Mouse (Mus musculus) forebrain, embryonic 12.5 days (tissue): ENCODE data around the gene Gm49354. TPM values are rescaled to one million over a fixed set of nuclear protein-coding genes. Genes with fewer than 3 reads are reported as not detected.
A peak's percentile ranks its signal among the peaks of the same experiment; 100 is the strongest.
"Not testable (repeated sequence)": the region's sequence is repeated elsewhere in the genome, so short reads cannot be mapped to it uniquely, and the experiment has no call there.

Source experiments
- ATAC-seq: fragments of 200-750 bp; cut with Nextera tagmentation; 2 replicates; pipeline ENCODE4 v1.8.0; 2017; ENCODE audit warnings: moderate TSS enrichment; ENCODE audit not compliant: low FRiP score
- H3K27ac ChIP-seq: fragments of 300-500 bp; sonication (generic); 2 replicates; pipeline ENCODE4 v1.5.1; 2016; ENCODE audit warnings: mild to moderate bottlenecking
- H3K27me3 ChIP-seq: fragments of 300-500 bp; sonication (generic); 2 replicates; pipeline ENCODE4 v1.6.1; 2016; ENCODE audit warnings: mild to moderate bottlenecking
- H3K36me3 ChIP-seq: fragments of 300-500 bp; sonication (generic); replicated peaks from 2 replicates; pipeline ENCODE4 v1.6.1; 2016; ENCODE audit warnings: mild to moderate bottlenecking
- H3K4me1 ChIP-seq: fragments of 300-500 bp; sonication (generic); 2 replicates; pipeline ENCODE4 v1.6.1; 2016
- H3K4me2 ChIP-seq: fragments of 300-500 bp; sonication (generic); 2 replicates; pipeline ENCODE4 v1.6.1; 2016; ENCODE audit warnings: mild to moderate bottlenecking, moderate library complexity
- H3K4me3 ChIP-seq: fragments of 300-500 bp; sonication (generic); replicated peaks from 2 replicates; pipeline ENCODE4 v1.5.1; 2016; ENCODE audit warnings: mild to moderate bottlenecking
- H3K9ac ChIP-seq: fragments of 300-500 bp; sonication (generic); 2 replicates; pipeline ENCODE4 v1.6.1; 2016; ENCODE audit warnings: mild to moderate bottlenecking
- H3K9me3 ChIP-seq: fragments of 300-500 bp; sonication (generic); 2 replicates; pipeline ENCODE4 v1.6.1; 2016
- WGBS: fragments of 180-500 bp; shearing (Covaris S2); methylation state at CpG from one replicate; pipeline ENCODE4 v1.1.7; 2016; 5-methylcytosine and 5-hydroxymethylcytosine counted together
- polyA plus RNA-seq: library from polyadenylated mRNA; unstranded; fragments of >200 nt; fragmentation: Nextera tagmentation; extraction: Ambion mirVana; gene quantifications from 2 replicates; pipeline ENCODE4 v1.2.1, GENCODE M21; 2016

Gene Gm49354
- polyA plus RNA-seq, 1 experiment from 2014 or later, result not detected

- Histone ChIP-seq H3K27me3 (no peaks in the 10 kb centered on the region), H3K4me3 (no peak overlapping the region), H3K36me3 (peaks cover 68% of the 10 kb centered on the region), H3K9me3 (no peaks in the 10 kb centered on the region), H3K4me2 (no peak overlapping the region), H3K4me1 (no peaks in the 10 kb centered on the region), H3K9ac (no peak overlapping the region), H3K27ac (no peak overlapping the region)
- no peak for ATAC-seq
- 93% methylated on average over 7 of the region's 7 CpGs for WGBS
These were observed 25.1 kb downstream of the Gm49354 start for GRCm38 (mm10) chr13:59756906-59757305.

DNA sequence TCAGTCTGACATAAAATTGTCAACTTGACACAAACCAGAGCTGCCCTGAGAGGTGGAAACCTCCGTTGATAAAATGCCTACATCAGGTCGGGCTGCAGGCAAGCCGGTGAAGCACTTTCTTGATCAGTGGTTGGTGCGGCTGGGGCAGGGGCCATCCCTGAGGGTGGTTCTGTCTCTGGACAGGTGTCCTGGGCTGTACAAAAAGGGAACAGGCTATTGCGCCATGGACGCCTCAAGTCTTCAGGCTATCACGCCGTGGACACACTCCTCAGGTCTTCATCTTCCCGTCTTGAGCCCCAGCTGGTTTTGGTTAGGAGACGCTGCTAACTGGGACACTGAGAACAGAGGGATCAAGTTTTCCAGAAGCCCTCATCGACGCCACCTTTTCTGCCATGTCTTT lies 31.7 kb downstream of the Gm49354 start:
- WGBS, result 75% methylated on average over 12 of the region's 12 CpGs
- Histone ChIP-seq H3K27ac (no peak overlapping the region), H3K36me3 (peaks cover 14% of the 10 kb centered on the region), H3K9me3 (no peaks in the 10 kb centered on the region), H3K4me3 (no peak overlapping the region), H3K4me2 (no peak overlapping the region), H3K4me1 (no peaks in the 10 kb centered on the region), H3K9ac (no peak overlapping the region), H3K27me3 (no peaks in the 10 kb centered on the region)
- ATAC-seq, result no peak

- Histone ChIP-seq H3K9me3 (no peaks in the 10 kb centered on the region), H3K4me2 (no peak within 1 kb of the TSS), H3K27ac (no peak within 1 kb of the TSS), H3K4me3 (no peak within 1 kb of the TSS), H3K9ac (no peak within 1 kb of the TSS), H3K36me3 (no peaks in the 10 kb centered on the region), H3K27me3 (no peaks in the 10 kb centered on the region), H3K4me1 (no peaks in the 10 kb centered on the region)
- ATAC-seq, result no peak
- 82% methylated on average over 9 of the region's 9 CpGs for WGBS
These were observed 35.3 kb downstream of the Gm49354 start, which contains the start of gene 1700014D04Rik for GRCm38 (mm10) chr13:59746711-59747110. 1700014D04Rik (minus strand) TSS chr13:59746752.

- no peaks in the 10 kb centered on the region for H3K27me3 ChIP-seq
- H3K9ac ChIP-seq, result no peak overlapping the region
- H3K36me3 ChIP-seq, result no peaks in the 10 kb centered on the region
- WGBS, result 70% methylated on average over 6 of the region's 6 CpGs
- H3K4me3 ChIP-seq, result no peak overlapping the region
- H3K27ac ChIP-seq, result no peak overlapping the region
- no peak for ATAC-seq
- H3K4me1 ChIP-seq, result no peaks in the 10 kb centered on the region
- no peak overlapping the region for H3K4me2 ChIP-seq
- H3K9me3 ChIP-seq, result no peaks in the 10 kb centered on the region
These were observed 35.9 kb downstream of the Gm49354 start for GRCm38 (mm10) chr13:59746164-59746563.

- no peaks in the 10 kb centered on the region for H3K4me1 ChIP-seq
- no peak overlapping the region for H3K9ac ChIP-seq
- no peaks in the 10 kb centered on the region for H3K9me3 ChIP-seq
- H3K27me3 ChIP-seq, result no peaks in the 10 kb centered on the region
- no peaks in the 10 kb centered on the region for H3K36me3 ChIP-seq
- ATAC-seq, result no peak
- WGBS, result 87% methylated on average over 6 of the region's 6 CpGs
- no peak overlapping the region for H3K27ac ChIP-seq
- H3K4me2 ChIP-seq, result no peak overlapping the region
- no peak overlapping the region for H3K4me3 ChIP-seq
These were observed 36.6 kb downstream of the Gm49354 start for GRCm38 (mm10) chr13:59745462-59745861.

GRCm38 (mm10) chr13:59741697-59742096 lies 40.3 kb downstream of the Gm49354 start:
- no peak overlapping the region for H3K27ac ChIP-seq
- H3K36me3 ChIP-seq, result no peaks in the 10 kb centered on the region
- ATAC-seq, result no peak
- H3K9ac ChIP-seq, result no peak overlapping the region
- H3K27me3 ChIP-seq, result no peaks in the 10 kb centered on the region
- H3K4me1 ChIP-seq, result no peaks in the 10 kb centered on the region
- H3K4me3 ChIP-seq, result no peak overlapping the region
- 82% methylated on average over 10 of the region's 10 CpGs for WGBS
- H3K9me3 ChIP-seq, result no peaks in the 10 kb centered on the region
- H3K4me2 ChIP-seq, result no peak overlapping the region

- ATAC-seq, result no peak
- H3K4me2 ChIP-seq, result no peak overlapping the region
- no peak overlapping the region for H3K9ac ChIP-seq
- H3K9me3 ChIP-seq, result no peaks in the 10 kb centered on the region
- no peak overlapping the region for H3K27ac ChIP-seq
- no peaks in the 10 kb centered on the region for H3K27me3 ChIP-seq
- WGBS, result 95% methylated on average over 11 of the region's 11 CpGs
- H3K36me3 ChIP-seq, result no peaks in the 10 kb centered on the region
- no peaks in the 10 kb centered on the region for H3K4me1 ChIP-seq
- H3K4me3 ChIP-seq, result no peak overlapping the region
These were observed 40.9 kb downstream of the Gm49354 start for GRCm38 (mm10) chr13:59741096-59741495.

GRCm38 (mm10) chr13:59739397-59739796 lies 42.6 kb downstream of the Gm49354 start:
- 89% methylated on average over 4 of the region's 4 CpGs for WGBS

GRCm38 (mm10) chr13:59738455-59738854 lies 43.6 kb downstream of the Gm49354 start:
- no peaks in the 10 kb centered on the region for H3K27me3 ChIP-seq
- no peak for ATAC-seq
- no peaks in the 10 kb centered on the region for H3K36me3 ChIP-seq
- H3K4me1 ChIP-seq, result no peaks in the 10 kb centered on the region
- WGBS, result 89% methylated on average over 2 of the region's 2 CpGs
- no peak overlapping the region for H3K4me2 ChIP-seq
- no peak overlapping the region for H3K4me3 ChIP-seq
- H3K9ac ChIP-seq, result no peak overlapping the region
- no peaks in the 10 kb centered on the region for H3K9me3 ChIP-seq
- H3K27ac ChIP-seq, result no peak overlapping the region

More at GRCm38 (mm10) chr13:59739397-59739796, 42.6 kb downstream of the Gm49354 start:
- H3K27ac ChIP-seq, result no peak overlapping the region
- ATAC-seq, result no peak
- H3K4me1 ChIP-seq, result no peaks in the 10 kb centered on the region
- H3K9ac ChIP-seq, result no peak overlapping the region
- no peak overlapping the region for H3K4me3 ChIP-seq
- no peak overlapping the region for H3K4me2 ChIP-seq
- H3K9me3 ChIP-seq, result no peaks in the 10 kb centered on the region
- H3K36me3 ChIP-seq, result no peaks in the 10 kb centered on the region
- no peaks in the 10 kb centered on the region for H3K27me3 ChIP-seq

DNA sequence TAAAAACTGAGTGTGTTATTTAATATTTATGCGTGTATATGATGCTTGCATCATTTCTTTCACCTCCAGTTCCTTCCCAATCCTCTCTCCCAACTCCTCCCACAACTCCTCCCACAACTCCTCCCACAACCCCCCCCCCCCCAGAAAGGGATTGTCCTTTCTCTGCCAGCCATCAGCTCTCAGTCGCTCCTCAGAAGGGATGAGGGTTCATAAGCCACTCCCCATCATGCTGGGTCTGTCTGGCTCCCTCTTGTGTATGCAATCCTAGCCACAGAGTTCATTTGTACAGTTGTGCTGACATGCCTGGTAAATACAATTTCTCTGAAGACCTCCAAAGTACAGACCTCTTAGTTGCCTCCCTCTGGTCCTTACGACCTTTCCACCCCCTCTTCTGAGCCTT lies 46.9 kb downstream of the Gm49354 start:
- no peak overlapping the region for H3K9ac ChIP-seq
- H3K27ac ChIP-seq, result no peak overlapping the region
- peak; percentile 41; the same call in 1 of the 2 replicates for ATAC-seq
- H3K4me1 ChIP-seq, result no peaks in the 10 kb centered on the region
- H3K27me3 ChIP-seq, result no peaks in the 10 kb centered on the region
- WGBS, result 33% methylated on average over 3 of the region's 3 CpGs
- no peak overlapping the region for H3K4me3 ChIP-seq
- H3K9me3 ChIP-seq, result no peaks in the 10 kb centered on the region
- H3K36me3 ChIP-seq, result no peaks in the 10 kb centered on the region
- H3K4me2 ChIP-seq, result no peak overlapping the region

- 36% methylated on average over 6 of the region's 6 CpGs for WGBS
- ATAC-seq, H3K4me1 ChIP-seq, H3K4me2 ChIP-seq, H3K27me3 ChIP-seq, H3K9me3 ChIP-seq, H3K4me3 ChIP-seq, H3K9ac ChIP-seq, H3K36me3 ChIP-seq, H3K27ac ChIP-seq: not testable (repeated sequence)
These were observed 47.7 kb downstream of the Gm49354 start for GRCm38 (mm10) chr13:59734347-59734746.

- H3K4me1 ChIP-seq, result no peaks in the 10 kb centered on the region
- H3K9ac ChIP-seq, result no peak overlapping the region
- no peak overlapping the region for H3K27ac ChIP-seq
- WGBS, result 77% methylated on average over 4 of the region's 4 CpGs
- H3K4me3 ChIP-seq, result no peak overlapping the region
- H3K4me2 ChIP-seq, result no peak overlapping the region
- H3K36me3 ChIP-seq, result no peaks in the 10 kb centered on the region
- no peak for ATAC-seq
- H3K9me3 ChIP-seq, result no peaks in the 10 kb centered on the region
- H3K27me3 ChIP-seq, result 0 out of 2 replicates have a peak, but pooled peaks cover 4% of the 10 kb centered on the region
These were observed 48.1 kb downstream of the Gm49354 start for GRCm38 (mm10) chr13:59733936-59734335.

- 43% methylated on average over 7 of the region's 7 CpGs for WGBS
- no peak within 1 kb of the TSS for H3K27ac ChIP-seq
- ATAC-seq, result no peak
These were observed 50.4 kb downstream of the Gm49354 start, which contains the start of gene Spata31d1d for GRCm38 (mm10) chr13:59731652-59732051. Spata31d1d (minus strand) TSS chr13:59731752.

More at GRCm38 (mm10) chr13:59731652-59732051, 50.4 kb downstream of the Gm49354 start, which contains the start of gene Spata31d1d:
- Histone ChIP-seq H3K4me3 (no peak within 1 kb of the TSS), H3K9ac (no peak within 1 kb of the TSS), H3K9me3 (no peaks in the 10 kb centered on the region), H3K4me2 (no peak within 1 kb of the TSS), H3K36me3 (no peaks in the 10 kb centered on the region), H3K27me3 (0 out of 2 replicates have a peak, but pooled peaks cover 5% of the 10 kb centered on the region), H3K4me1 (no peaks in the 10 kb centered on the region)
